Mouse (Mus musculus) liver, embryonic 14.5 days (tissue): ENCODE results near the gene Bag6. TPM values are rescaled to one million over a fixed set of nuclear protein-coding genes. Genes with fewer than 3 reads are reported as not detected.

Source experiments
- ATAC-seq: fragments of 200-750 bp; cut with Nextera tagmentation; 2 replicates; pipeline ENCODE4 v1.8.0; 2017; ENCODE audit warnings: moderate number of reproducible peaks, mild to moderate bottlenecking, moderate library complexity; ENCODE audit not compliant: insufficient read depth
- DNase-seq, 3 experiments: peaks; one replicate each; pipeline ENCODE4 v3.0.0-alpha.2; 2012 to 2013; ENCODE audit warnings: low read depth in 3 of 3, low spot score in 3 of 3
- H3K27ac ChIP-seq: fragments of 300-500 bp; sonication (generic); 2 replicates; pipeline ENCODE4 v1.5.1; 2014; ENCODE audit warnings: moderate library complexity, mild to moderate bottlenecking, control low read depth, inconsistent platforms
- H3K27me3 ChIP-seq: fragments of 300-500 bp; sonication (generic); 2 replicates; pipeline ENCODE4 v1.6.1; 2014; ENCODE audit warnings: mild to moderate bottlenecking, low read length, moderate library complexity; ENCODE audit not compliant: control insufficient read depth, insufficient read depth
- H3K36me3 ChIP-seq: fragments of 300-500 bp; sonication (generic); replicated peaks from 2 replicates; pipeline ENCODE4 v1.6.1; 2014; ENCODE audit warnings: low read depth; ENCODE audit not compliant: control insufficient read depth, insufficient read depth
- H3K4me1 ChIP-seq, 2 experiments: fragments of 200-500 bp in 1 of 2; fragments of 300-500 bp in 1 of 2; sonication (generic) in 1 of 2; replicated peaks; 2 replicates each; pipeline ENCODE4 v1.6.1; 2012 to 2014; ENCODE audit warnings: antibody characterized with exemption in 1 of 2, inconsistent platforms in 1 of 2, low read length in 1 of 2; ENCODE audit not compliant: control insufficient read depth in 2 of 2, insufficient read depth in 2 of 2
- H3K4me2 ChIP-seq: fragments of 300-500 bp; sonication (generic); 2 replicates; pipeline ENCODE4 v1.6.1; 2014; ENCODE audit warnings: low read depth, mild to moderate bottlenecking, control low read depth, moderate library complexity
- H3K4me3 ChIP-seq, 2 experiments: fragments of 200-500 bp in 1 of 2; fragments of 300-500 bp in 1 of 2; sonication (generic) in 1 of 2; 2 replicates each; pipeline ENCODE4 v1.5.1; 2012 to 2014; ENCODE audit warnings: low read depth in 2 of 2, low read length in 2 of 2, mild to moderate bottlenecking in 2 of 2, control low read depth in 1 of 2, inconsistent platforms in 1 of 2, moderate library complexity in 1 of 2; ENCODE audit not compliant: insufficient read depth in 1 of 2
- H3K9ac ChIP-seq: fragments of 300-500 bp; sonication (generic); replicated peaks from 2 replicates; pipeline ENCODE4 v1.6.1; 2014; ENCODE audit warnings: mild to moderate bottlenecking, control low read depth, moderate library complexity
- H3K9me3 ChIP-seq: fragments of 300-500 bp; sonication (generic); 2 replicates; pipeline ENCODE4 v1.6.1; 2016; ENCODE audit warnings: low read length, mixed read lengths; ENCODE audit not compliant: control insufficient read depth
- CTCF ChIP-seq: IDR thresholded peaks from 2 replicates; pipeline ENCODE4 v1.5.1; 2016; ENCODE audit warnings: antibody characterized with exemption, low read depth, control low read depth
- EP300 ChIP-seq: IDR thresholded peaks from 2 replicates; pipeline ENCODE4 v1.6.1; 2016; ENCODE audit warnings: antibody characterized with exemption, low read depth
- WGBS: fragments of 180-500 bp; shearing (Covaris S2); extraction: QIAGEN DNeasy Blood & Tissue Kit; methylation state at CpG from one replicate; pipeline ENCODE4 v1.1.7; 2014; ENCODE audit not compliant: insufficient replicate concordance; 5-methylcytosine and 5-hydroxymethylcytosine counted together
- polyA plus RNA-seq, 2 experiments: library from polyadenylated mRNA; depleted of rRNA in 1 of 2; stranded (reverse) in 1 of 2; unstranded in 1 of 2; fragments of >200 nt; fragmentation: Nextera tagmentation in 1 of 2; extraction: Ambion mirVana in 1 of 2; gene quantifications; 2 replicates each; pipeline versions ENCODE4 v1.2.1 to v1.2.3; 2012 to 2014

The Bag6 gene
- polyA plus RNA-seq, 2 experiments = 22.9 to 45.7 TPM

DNA sequence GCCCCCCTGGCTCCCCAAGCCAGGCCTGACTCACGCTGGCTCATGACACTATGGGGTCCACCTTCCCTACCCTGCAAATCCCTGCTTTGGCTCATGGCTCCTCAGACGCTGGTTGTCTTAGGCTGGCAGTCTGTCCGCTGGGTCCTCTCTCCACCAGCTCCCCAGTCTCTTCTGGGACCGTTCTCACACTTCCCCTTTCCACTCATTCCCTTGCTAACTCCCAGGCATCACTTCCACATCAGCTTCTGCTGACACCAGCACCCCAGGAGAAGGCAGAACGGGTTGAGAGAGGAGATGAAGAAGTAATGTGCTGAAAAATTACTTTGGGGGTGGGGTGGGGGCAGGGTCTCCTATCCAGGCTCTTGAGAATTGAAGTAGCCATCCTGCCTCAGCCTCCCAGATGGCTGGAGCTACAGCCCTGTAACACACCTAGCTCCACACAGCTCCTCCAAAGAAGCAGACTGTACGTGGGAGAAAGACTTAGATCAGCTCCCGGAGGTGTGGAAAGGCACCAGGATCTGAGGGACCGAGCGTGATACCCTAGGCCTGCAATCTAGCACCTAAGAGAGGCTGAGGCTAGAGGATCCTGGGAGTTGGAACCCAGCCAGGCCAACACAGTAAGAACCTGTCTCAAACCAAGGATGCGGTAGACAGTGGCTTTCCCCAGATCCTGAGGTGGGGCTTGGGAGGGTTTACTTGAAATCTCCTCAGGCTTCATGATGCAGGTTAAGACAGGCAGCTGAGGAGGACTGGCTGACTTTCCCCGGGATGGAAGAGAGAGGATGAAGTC lies 37.7 kb downstream of the Bag6 start:
- Histone ChIP-seq H3K9ac (no peak overlapping the region), H3K27me3 (no peaks in the 10 kb centered on the region), H3K4me2 (no peak overlapping the region), H3K27ac (no peak overlapping the region), H3K4me1 (peaks cover 0 to 4% of the 10 kb centered on the region in 2 experiments; a peak in 1 of 4 replicates), H3K36me3 (no peaks in the 10 kb centered on the region), H3K9me3 (no peaks in the 10 kb centered on the region), H3K4me3 (no peak overlapping the region)
- DNase-seq (no peak), ATAC-seq (no peak)
- WGBS = 55% methylated on average over 11 of the region's 11 CpGs
- no peak for TF ChIP-seq CTCF
- no peak for TF ChIP-seq EP300

DNA sequence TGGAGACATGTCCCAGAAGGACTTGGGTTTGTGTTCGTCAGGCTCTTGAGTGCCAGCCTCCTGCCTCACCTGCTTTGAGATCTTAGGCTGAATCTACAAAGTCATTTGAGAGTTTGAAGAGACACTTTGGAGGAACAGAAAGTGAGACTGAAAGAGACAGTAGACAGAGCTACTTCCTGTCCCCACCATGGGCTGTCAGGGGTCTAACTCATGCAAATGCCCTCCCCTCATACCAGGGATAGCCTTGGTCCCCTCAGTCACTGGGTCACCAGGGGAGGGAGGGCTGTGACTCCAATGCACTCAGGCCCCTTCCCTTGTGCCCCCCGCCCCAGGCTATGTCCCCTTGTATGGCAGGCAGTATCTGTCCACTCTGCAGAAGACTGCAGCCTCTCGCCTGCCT lies 38.4 kb downstream of the Bag6 start:
- DNase-seq (no peak), ATAC-seq (no peak)
- H3K4me1 ChIP-seq = peaks cover 0 to 4% of the 10 kb centered on the region in 2 experiments; a peak in 1 of 4 replicates
- 52% methylated on average over 3 of the region's 3 CpGs for WGBS
- no peak overlapping the region for H3K9ac ChIP-seq
- no peak overlapping the region for H3K27ac ChIP-seq
- no peak overlapping the region for H3K4me3 ChIP-seq
- no peaks in the 10 kb centered on the region for H3K27me3 ChIP-seq
- no peak overlapping the region for H3K4me2 ChIP-seq
- no peaks in the 10 kb centered on the region for H3K9me3 ChIP-seq
- H3K36me3 ChIP-seq = no peaks in the 10 kb centered on the region
- TF ChIP-seq EP300 (no peak), CTCF (no peak)

DNA sequence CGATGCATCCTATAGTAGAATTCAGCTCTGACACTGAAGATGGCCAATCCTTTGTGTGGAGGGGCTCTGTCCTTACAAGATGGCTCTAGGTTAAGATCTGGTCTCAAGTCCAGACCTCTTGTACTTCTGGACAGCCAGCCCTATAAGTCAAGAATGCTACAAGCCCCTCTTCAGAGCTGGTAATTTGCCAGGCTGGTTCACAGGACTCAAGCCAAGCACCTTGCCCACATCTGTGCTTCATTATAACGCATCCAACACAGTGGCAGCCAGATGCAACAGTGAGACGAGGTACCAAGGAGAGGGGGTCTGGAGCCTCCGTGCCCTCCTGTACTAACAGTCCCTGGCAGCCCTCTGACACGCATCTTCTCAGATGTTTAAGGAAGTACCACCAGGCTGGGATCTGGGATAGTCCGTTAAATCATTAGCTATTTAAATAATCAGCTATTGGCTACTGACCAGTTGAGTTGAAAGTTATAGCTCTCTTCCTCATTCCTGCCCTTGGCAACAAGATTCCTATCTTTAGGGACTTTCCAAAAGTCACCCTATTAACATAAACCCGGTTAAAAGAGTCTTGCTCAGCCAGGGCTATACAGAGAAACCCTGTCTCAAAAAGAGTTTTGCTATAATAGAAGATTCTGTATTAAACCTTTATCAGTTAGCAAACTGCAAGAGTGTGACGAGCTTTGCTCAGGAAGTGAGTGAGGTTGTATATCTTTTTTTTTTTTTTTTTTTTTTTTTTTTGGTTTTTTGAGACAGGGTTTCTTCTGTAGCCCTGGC lies 39.4 kb downstream of the Bag6 start:
- 45% methylated on average over 8 of the region's 8 CpGs for WGBS
- ATAC-seq = no peak
- no peak overlapping the region for H3K27ac ChIP-seq

DNA sequence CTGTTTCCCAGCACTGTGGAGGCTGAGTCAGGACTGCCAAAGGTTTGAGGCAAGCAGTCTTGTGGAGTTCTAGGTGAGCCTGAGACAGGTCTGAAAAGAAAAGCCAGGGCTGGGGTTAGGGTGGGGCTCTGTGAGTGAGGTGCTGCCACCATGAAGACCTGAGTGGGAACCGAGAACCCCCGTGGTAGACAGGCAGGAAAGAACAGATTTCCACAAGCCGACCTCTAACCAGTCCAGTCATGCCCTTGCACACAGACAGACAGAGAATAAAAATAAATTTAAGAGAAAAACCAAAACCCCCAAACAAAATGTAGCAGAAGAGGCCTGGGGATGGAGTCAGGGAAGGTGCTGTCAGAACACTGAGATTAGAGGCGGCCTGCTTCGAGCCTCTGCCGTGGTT lies 40.4 kb downstream of the Bag6 start:
- H3K4me2 ChIP-seq = no peak overlapping the region
- TF ChIP-seq CTCF (no peak), EP300 (no peak)
- no peaks in the 10 kb centered on the region for H3K9me3 ChIP-seq
- H3K27ac ChIP-seq = no peak overlapping the region
- no peaks in the 10 kb centered on the region for H3K36me3 ChIP-seq
- no peak for ATAC-seq
- no peak for DNase-seq
- no peaks in the 10 kb centered on the region for H3K27me3 ChIP-seq
- no peak overlapping the region for H3K9ac ChIP-seq
- H3K4me3 ChIP-seq = no peak overlapping the region
- peaks cover 0 to 4% of the 10 kb centered on the region in 2 experiments; a peak in 1 of 4 replicates for H3K4me1 ChIP-seq
- WGBS = 60% methylated on average over 6 of the region's 6 CpGs

More for the DNA sequence above, 39.4 kb downstream of the Bag6 start:
- H3K9me3 ChIP-seq = no peaks in the 10 kb centered on the region
- DNase-seq = no peak
- no peak for TF ChIP-seq EP300
- TF ChIP-seq CTCF = no peak
- no peak overlapping the region for H3K4me2 ChIP-seq
- H3K36me3 ChIP-seq = no peaks in the 10 kb centered on the region
- H3K4me1 ChIP-seq = peaks cover 0 to 4% of the 10 kb centered on the region in 2 experiments; a peak in 1 of 4 replicates
- H3K4me3 ChIP-seq = no peak overlapping the region
- H3K9ac ChIP-seq = no peak overlapping the region
- no peaks in the 10 kb centered on the region for H3K27me3 ChIP-seq

DNA sequence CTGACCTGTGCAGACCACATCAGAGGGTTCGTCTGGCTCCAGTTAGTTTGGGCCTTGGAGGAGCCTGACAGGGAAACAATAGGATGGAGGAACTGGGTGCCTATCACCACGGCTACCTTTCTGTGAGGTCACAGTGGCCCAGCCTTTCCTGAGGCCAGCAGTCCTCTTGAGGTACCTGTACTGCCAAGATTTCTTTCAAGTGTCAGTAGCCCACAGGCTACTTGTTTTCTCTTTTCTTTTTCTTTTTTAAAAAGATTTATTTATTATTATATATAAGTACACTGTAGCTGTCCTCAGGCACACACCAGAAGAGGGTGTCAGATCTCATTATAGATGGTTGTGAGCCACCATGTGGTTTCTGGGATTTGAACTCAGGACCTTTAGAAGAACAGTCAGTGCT lies 41.0 kb downstream of the Bag6 start, which contains the start of gene Aif1:
Gene Aif1 (minus strand): TSS at position 101 of the 400 bp plus-strand sequence.
- Histone ChIP-seq H3K36me3 (no peaks in the 10 kb centered on the region), H3K9me3 (no peaks in the 10 kb centered on the region), H3K27ac (no peak within 1 kb of the TSS), H3K4me1 (peaks cover 0 to 4% of the 10 kb centered on the region in 2 experiments; a peak in 1 of 4 replicates), H3K9ac (no peak within 1 kb of the TSS), H3K4me3 (no peak within 1 kb of the TSS), H3K27me3 (no peaks in the 10 kb centered on the region), H3K4me2 (no peak within 1 kb of the TSS)
- TF ChIP-seq CTCF (no peak), EP300 (no peak)
- DNase-seq (no peak), ATAC-seq (no peak)
- 52% methylated on average over 2 of the region's 2 CpGs for WGBS
